Mouse (Mus musculus) stomach, postnatal 0 days (tissue): ENCODE measurements around the gene Gm10401.

Experiments used
- CTCF ChIP-seq: IDR thresholded peaks from 2 replicates; pipeline ENCODE4 v1.5.1; 2016; ENCODE audit warnings: antibody characterized with exemption, low read depth, mild to moderate bottlenecking, moderate library complexity
- EP300 ChIP-seq: optimal IDR thresholded peaks from 2 replicates; pipeline ENCODE3; 2016; ENCODE audit warnings: antibody characterized with exemption

DNA sequence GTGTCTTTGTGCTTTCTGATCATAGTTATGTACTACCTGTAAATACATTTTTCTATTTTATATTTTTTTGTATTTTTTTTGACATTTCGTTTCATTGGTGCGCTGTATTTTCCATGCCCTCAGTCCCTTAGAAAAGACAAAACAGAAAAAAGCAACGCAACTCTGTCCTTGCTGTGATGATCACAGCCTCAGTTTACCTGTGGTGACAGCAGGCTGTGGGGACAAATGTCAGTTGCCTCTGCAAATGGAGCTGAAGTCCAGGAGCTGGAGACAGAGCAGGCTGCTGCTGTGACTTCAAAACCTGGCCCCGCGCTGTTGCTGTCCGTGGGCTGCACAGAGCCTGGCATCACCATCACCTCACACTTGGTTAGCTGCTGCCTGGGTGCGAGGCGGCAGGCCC, at the start of gene Gm10401:
- no peak for TF ChIP-seq CTCF
- TF ChIP-seq EP300: no peak
